ENCODE assay signal across 8 mouse cellular contexts in the genomic region with DNA sequence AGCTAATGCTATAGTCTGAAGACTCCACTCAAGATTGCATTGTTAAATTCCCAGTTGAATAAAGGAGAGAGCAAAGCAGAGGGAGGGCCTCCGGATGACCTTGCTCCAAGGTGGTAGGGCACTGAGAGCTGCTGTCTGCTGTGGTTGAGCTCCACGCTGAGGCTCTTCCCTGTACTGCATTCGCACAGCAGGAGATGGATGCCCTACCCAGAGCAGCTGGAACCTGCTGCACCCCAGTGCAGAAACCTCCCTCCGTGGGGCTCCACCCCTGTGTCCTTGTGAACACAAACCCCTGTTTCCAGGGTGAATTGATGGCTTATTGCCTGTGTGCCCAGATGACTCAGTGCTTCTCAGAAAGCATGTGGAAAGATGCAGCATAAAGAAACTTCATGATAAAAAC.
DNase-seq lines count a peak whose midpoint lies in the region; ATAC-seq and TF ChIP-seq lines count a peak whose summit lies in the region.

No protein-coding gene starts in this region.

- peak; percentile 13 for DNase-seq in gastrocnemius, postnatal 10 days
- no peak for DNase-seq in gastrocnemius, postnatal 25 days
- peak; percentile 62 for DNase-seq in 3T3-L1 (ENCODE audit: low read depth, low spot score)
- DNase-seq in brain, embryonic 14.5 days (ENCODE audit: low read depth): peak; percentile 59
- DNase-seq in heart, postnatal 0 days (ENCODE audit: low spot score): peak; percentile 75
- peak; percentile 62 for DNase-seq in retina, postnatal 1 day

- H3K9me3 ChIP-seq in heart, postnatal 0 days (replicated peaks; ENCODE audit: control insufficient read depth, low read length): no peaks in the 10 kb centered on the region
- no peaks in the 10 kb centered on the region for H3K9me3 ChIP-seq in limb, embryonic 12.5 days

- H3K4me3 ChIP-seq in heart, postnatal 0 days (ENCODE audit: low read depth, low read length): no peak overlapping the region
- H3K4me3 ChIP-seq in limb, embryonic 12.5 days (replicated peaks): no peak overlapping the region

- no peaks in the 10 kb centered on the region for H3K27me3 ChIP-seq in heart, postnatal 0 days (ENCODE audit: control insufficient read depth, insufficient read depth, low read length)
- no peaks in the 10 kb centered on the region for H3K27me3 ChIP-seq in limb, embryonic 12.5 days

- peak; percentile 88 for ATAC-seq in heart, postnatal 0 days (ENCODE audit: insufficient read depth, low read depth)
- ATAC-seq in limb, embryonic 12.5 days (ENCODE audit: insufficient number of reproducible peaks, insufficient read depth, low FRiP score, low TSS enrichment, low read depth): 0 out of 2 replicates have a peak, but pooled peaks have one; percentile 71
- ATAC-seq in erythroblast, adult 5-6 weeks (replicated peaks; ENCODE audit: low FRiP score, poor library complexity, severe bottlenecking): no peak

- WGBS in heart, postnatal 0 days: 3% methylated on average over 4 of the region's 4 CpGs
- WGBS in limb, embryonic 12.5 days: 17% methylated on average over 4 of the region's 4 CpGs

- no peaks in the 10 kb centered on the region for H3K36me3 ChIP-seq in heart, postnatal 0 days (replicated peaks; ENCODE audit: control insufficient read depth, insufficient read depth, low read length)
- no peaks in the 10 kb centered on the region for H3K36me3 ChIP-seq in limb, embryonic 12.5 days

- no peak for TF ChIP-seq POLR2A in brain, embryonic 14.5 days (IDR thresholded peaks at IDR 0.05; ENCODE audit: borderline replicate concordance, extremely low read depth, insufficient read depth, insufficient read length, poor library complexity, severe bottlenecking)

- peak; percentile 52 for TF ChIP-seq CTCF in brain, embryonic 14.5 days (IDR thresholded peaks at IDR 0.05; ENCODE audit: borderline replicate concordance, extremely low read depth, insufficient read depth, insufficient read length)
- TF ChIP-seq CTCF in heart, postnatal 0 days (IDR thresholded peaks at IDR 0.05; ENCODE audit: low read depth): peak; percentile 72

- no peak for TF ChIP-seq EP300 in heart, postnatal 0 days (IDR thresholded peaks at IDR 0.05; ENCODE audit: low read depth)

- no peak overlapping the region for H3K4me2 ChIP-seq in heart, postnatal 0 days (ENCODE audit: low read depth, low read length)
- no peak overlapping the region for H3K4me2 ChIP-seq in limb, embryonic 12.5 days

- no peak overlapping the region for H3K27ac ChIP-seq in heart, postnatal 0 days (ENCODE audit: low read depth)
- no peak overlapping the region for H3K27ac ChIP-seq in limb, embryonic 12.5 days

- no peak overlapping the region for H3K9ac ChIP-seq in heart, postnatal 0 days (replicated peaks; ENCODE audit: low read depth, low read length)
- no peak overlapping the region for H3K9ac ChIP-seq in limb, embryonic 12.5 days (replicated peaks)

- no peaks in the 10 kb centered on the region for H3K4me1 ChIP-seq in heart, postnatal 0 days (ENCODE audit: control insufficient read depth, insufficient read depth)
- H3K4me1 ChIP-seq in limb, embryonic 12.5 days (replicated peaks): 0 out of 2 replicates have a peak, but pooled peaks cover 3% of the 10 kb centered on the region
